Mouse (Mus musculus) liver, adult (tissue): ENCODE results near the gene Vmn1r12.
"Not testable (repeated sequence)": the region's sequence is repeated elsewhere in the genome, so short reads cannot be mapped to it uniquely, and the experiment has no call there.

Source experiments
- GATA4 ChIP-seq: IDR thresholded peaks from 2 replicates; pipeline ENCODE4 v1.6.1; 2014; ENCODE audit warnings: mild to moderate bottlenecking, low read length; ENCODE audit not compliant: insufficient replicate concordance

Gene Vmn1r12

GRCm38 (mm10) chr6:57156619-57157018 is at the start of gene Vmn1r12:
Vmn1r12 (plus strand) TSS chr6:57156919.
- TF ChIP-seq GATA4, result no peak

GRCm38 (mm10) chr6:57109154-57109553 is 47.6 kb upstream of the Vmn1r12 start, which contains the start of gene Vmn1r10:
Vmn1r10 (plus strand) TSS chr6:57109454.
- no peak for TF ChIP-seq GATA4

- TF ChIP-seq GATA4, result no peak
Measured at GRCm38 (mm10) chr6:57133155-57133554, 23.6 kb upstream of the Vmn1r12 start, which contains the start of gene Vmn1r11. Vmn1r11 (plus strand) TSS chr6:57133455.

GRCm38 (mm10) chr6:57202990-57203389 is 46.3 kb downstream of the Vmn1r12 start, which contains the start of gene Vmn1r13:
Vmn1r13 (plus strand) TSS chr6:57203290.
- TF ChIP-seq GATA4, result not testable (repeated sequence)
